Mouse (Mus musculus) stomach, embryonic 14.5 days (tissue): Measurements from ENCODE around the gene Zfp513. TPM values are rescaled to one million over a fixed set of nuclear protein-coding genes. Genes with fewer than 3 reads are reported as not detected.
A peak's percentile ranks its signal among the peaks of the same experiment; 100 is the strongest.

Experiments
- ATAC-seq: fragments of 200-750 bp; cut with Nextera tagmentation; 2 replicates; pipeline ENCODE4 v1.8.0; 2017; ENCODE audit warnings: low read depth, moderate TSS enrichment; ENCODE audit not compliant: insufficient number of reproducible peaks, insufficient read depth, low FRiP score
- H3K27ac ChIP-seq: fragments of 300-500 bp; sonication (generic); 2 replicates; pipeline ENCODE4 v1.5.1; 2014; ENCODE audit warnings: mild to moderate bottlenecking, low read length, moderate library complexity, mixed read lengths
- H3K27me3 ChIP-seq: fragments of 300-500 bp; sonication (generic); 2 replicates; pipeline ENCODE4 v1.6.1; 2014; ENCODE audit warnings: low read length, control low read depth, mixed read lengths; ENCODE audit not compliant: control insufficient read depth, insufficient read depth
- H3K36me3 ChIP-seq: fragments of 300-500 bp; sonication (generic); 2 replicates; pipeline ENCODE4 v1.6.1; 2014; ENCODE audit warnings: mild to moderate bottlenecking, control low read depth, low read length, moderate library complexity, mixed read lengths; ENCODE audit not compliant: control insufficient read depth, insufficient read depth
- H3K4me1 ChIP-seq: fragments of 300-500 bp; sonication (generic); 2 replicates; pipeline ENCODE4 v1.6.1; 2014; ENCODE audit warnings: low read length, control low read depth, mixed read lengths; ENCODE audit not compliant: control insufficient read depth, insufficient read depth
- H3K4me2 ChIP-seq: fragments of 300-500 bp; sonication (generic); replicated peaks from 2 replicates; pipeline ENCODE4 v1.6.1; 2014; ENCODE audit warnings: low read depth, low read length, control low read depth
- H3K4me3 ChIP-seq: fragments of 300-500 bp; sonication (generic); 2 replicates; pipeline ENCODE4 v1.5.1; 2014; ENCODE audit warnings: low read depth, low read length, control low read depth
- H3K9ac ChIP-seq: fragments of 300-500 bp; sonication (generic); replicated peaks from 2 replicates; pipeline ENCODE4 v1.6.1; 2014; ENCODE audit warnings: low read depth, mild to moderate bottlenecking, control low read depth, low read length, moderate library complexity, mixed read lengths
- H3K9me3 ChIP-seq: fragments of 300-500 bp; sonication (generic); 2 replicates; pipeline ENCODE4 v1.6.1; 2016; ENCODE audit warnings: low read depth, low read length, control low read depth; ENCODE audit not compliant: control insufficient read depth
- WGBS: fragments of 180-500 bp; shearing (Covaris S2); extraction: QIAGEN DNeasy Blood & Tissue Kit; methylation state at CpG from one replicate; pipeline ENCODE4 v1.1.7; 2014; 5-methylcytosine and 5-hydroxymethylcytosine counted together
- polyA plus RNA-seq: library from polyadenylated mRNA; unstranded; fragments of >200 nt; fragmentation: Nextera tagmentation; extraction: Ambion mirVana; gene quantifications from 2 replicates; pipeline ENCODE4 v1.2.1, GENCODE M21; 2014

Zfp513 gene
- polyA plus RNA-seq, 1 experiment from 2014 or later: 5.1 TPM

- 87% methylated on average over 4 of the region's 4 CpGs for WGBS
- Histone ChIP-seq H3K4me1 (no peaks in the 10 kb centered on the region), H3K9me3 (no peaks in the 10 kb centered on the region), H3K4me3 (no peak overlapping the region), H3K36me3 (peaks cover 73% of the 10 kb centered on the region), H3K4me2 (no peak overlapping the region), H3K27ac (no peak overlapping the region), H3K9ac (no peak overlapping the region), H3K27me3 (no peaks in the 10 kb centered on the region)
- no peak for ATAC-seq
These were observed 33.5 kb downstream of the Zfp513 start for GRCm38 (mm10) chr5:31168630-31169029.

GRCm38 (mm10) chr5:31164878-31165277 is 37.2 kb downstream of the Zfp513 start:
- Histone ChIP-seq H3K27ac (no peak overlapping the region), H3K27me3 (no peaks in the 10 kb centered on the region), H3K4me2 (no peak overlapping the region), H3K9me3 (no peaks in the 10 kb centered on the region), H3K4me1 (no peaks in the 10 kb centered on the region), H3K9ac (no peak overlapping the region), H3K4me3 (no peak overlapping the region), H3K36me3 (peaks cover 69% of the 10 kb centered on the region)
- WGBS: 92% methylated on average over 1 of the region's 1 CpGs
- ATAC-seq: no peak

GRCm38 (mm10) chr5:31162462-31162861 is 39.6 kb downstream of the Zfp513 start:
- no peaks in the 10 kb centered on the region for H3K9me3 ChIP-seq
- no peak overlapping the region for H3K4me3 ChIP-seq
- H3K27ac ChIP-seq: no peak overlapping the region
- H3K9ac ChIP-seq: no peak overlapping the region
- H3K4me1 ChIP-seq: no peaks in the 10 kb centered on the region
- peaks cover 71% of the 10 kb centered on the region for H3K36me3 ChIP-seq
- no peak for ATAC-seq
- no peak overlapping the region for H3K4me2 ChIP-seq
- H3K27me3 ChIP-seq: no peaks in the 10 kb centered on the region

GRCm38 (mm10) chr5:31154152-31154553 is 48.0 kb downstream of the Zfp513 start, which contains the start of gene Mpv17:
Gene Mpv17 (minus strand): TSS chr5:31154251.
- no peaks in the 10 kb centered on the region for H3K9me3 ChIP-seq
- no peaks in the 10 kb centered on the region for H3K27me3 ChIP-seq
- H3K4me3 ChIP-seq: peak within 1 kb of the TSS; percentile 49
- peak; percentile 97 for ATAC-seq
- H3K36me3 ChIP-seq: peaks cover 25% of the 10 kb centered on the region
- peaks cover 6% of the 10 kb centered on the region for H3K4me1 ChIP-seq
- peak within 1 kb of the TSS; percentile 28 for H3K9ac ChIP-seq
- peak within 1 kb of the TSS; percentile 12; the same call in 1 of the 2 replicates for H3K27ac ChIP-seq
- WGBS: under 1% methylated on average over 19 of the region's 19 CpGs
- H3K4me2 ChIP-seq: peak within 1 kb of the TSS; percentile 71

GRCm38 (mm10) chr5:31153516-31154151 is 48.5 kb downstream of the Zfp513 start:
- H3K9me3 ChIP-seq: no peaks in the 10 kb centered on the region
- 0 out of 2 replicates have a peak, but pooled peaks have one; percentile 3 for ATAC-seq
- H3K27ac ChIP-seq: no peak overlapping the region; the same call in 1 of the 2 replicates

GRCm38 (mm10) chr5:31151746-31152145 is 50.4 kb downstream of the Zfp513 start:
- Histone ChIP-seq H3K27me3 (no peaks in the 10 kb centered on the region), H3K9me3 (no peaks in the 10 kb centered on the region), H3K36me3 (peaks cover under 1% of the 10 kb centered on the region), H3K9ac (no peak overlapping the region), H3K27ac (no peak overlapping the region), H3K4me3 (no peak overlapping the region), H3K4me2 (no peak overlapping the region), H3K4me1 (peaks cover 6% of the 10 kb centered on the region)
- no peak for ATAC-seq
- WGBS: 85% methylated on average over 3 of the region's 3 CpGs

More at GRCm38 (mm10) chr5:31153516-31154151, 48.5 kb downstream of the Zfp513 start:
- Histone ChIP-seq H3K27me3 (no peaks in the 10 kb centered on the region), H3K4me2 (peak overlapping the region; percentile 71), H3K36me3 (peaks cover 20% of the 10 kb centered on the region), H3K4me1 (peaks cover 6% of the 10 kb centered on the region), H3K4me3 (peak overlapping the region; percentile 49), H3K9ac (peak overlapping the region; percentile 28)
- WGBS: 32% methylated on average over 6 of the region's 6 CpGs

- no peak overlapping the region for H3K4me2 ChIP-seq
- H3K4me3 ChIP-seq: no peak overlapping the region
- no peak for ATAC-seq
- H3K9ac ChIP-seq: no peak overlapping the region
- H3K27ac ChIP-seq: no peak overlapping the region
- H3K27me3 ChIP-seq: no peaks in the 10 kb centered on the region
- 93% methylated on average over 4 of the region's 4 CpGs for WGBS
- H3K9me3 ChIP-seq: no peaks in the 10 kb centered on the region
- H3K36me3 ChIP-seq: no peaks in the 10 kb centered on the region; the same call in none of the 2 replicates
- peaks cover 6% of the 10 kb centered on the region for H3K4me1 ChIP-seq
These were observed 52.3 kb downstream of the Zfp513 start for GRCm38 (mm10) chr5:31149781-31150180.
